Mouse (Mus musculus) ES-Bruce4 (cell line): ENCODE measurements around the gene Abca2.

Experiments used
- CTCF ChIP-seq: IDR thresholded peaks from one replicate; pipeline ENCODE4 v1.8.1; 2011; ENCODE audit warnings: low read depth, low read length
- EP300 ChIP-seq: IDR thresholded peaks from 2 replicates; pipeline ENCODE4 v1.6.1; 2011; ENCODE audit warnings: low read depth, low read length; ENCODE audit not compliant: insufficient read depth
- POLR2A ChIP-seq: IDR thresholded peaks from one replicate; pipeline ENCODE4 v1.8.1; 2011; ENCODE audit warnings: low read length; ENCODE audit not compliant: insufficient read depth

- no peak for TF ChIP-seq POLR2A
- TF ChIP-seq CTCF = no peak
- no peak for TF ChIP-seq EP300
These were observed 30.4 kb downstream of the Abca2 start for GRCm38 (mm10) chr2:25458911-25459310.
